Comparison of ENCODE assay signal across 12 mouse cellular contexts in the genomic region with DNA sequence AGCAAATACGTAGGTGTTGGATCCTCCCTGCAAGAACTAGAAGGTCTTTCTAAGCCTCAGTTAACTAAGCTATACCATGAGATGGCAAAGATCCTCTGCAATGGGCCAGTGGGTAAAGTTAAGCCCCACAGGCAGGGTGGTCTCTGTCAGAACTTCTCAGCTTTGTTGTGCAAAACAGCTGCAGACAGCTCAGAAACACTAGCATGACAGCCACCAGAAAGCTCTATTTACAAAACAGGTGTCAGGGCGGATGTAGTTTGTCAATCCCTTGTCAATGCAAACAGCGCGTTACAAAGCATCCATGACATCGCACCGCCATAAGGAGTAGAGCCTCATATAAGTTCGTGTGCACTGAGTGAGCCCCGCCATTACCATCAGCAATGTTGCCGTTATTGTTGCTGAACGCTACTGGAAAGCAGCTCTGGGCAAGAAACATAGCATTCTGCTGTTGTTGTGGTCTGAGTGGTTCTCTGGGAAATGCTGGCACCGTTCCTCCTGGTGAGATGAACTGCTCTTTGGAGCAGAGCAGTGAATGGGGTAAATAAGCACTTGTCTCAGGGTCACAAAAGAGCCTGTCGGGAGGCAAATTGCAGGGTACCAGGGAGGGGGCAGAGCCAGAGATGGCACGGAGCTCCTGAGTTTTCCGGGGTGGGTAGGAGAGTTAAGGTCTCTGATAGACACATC. TPM values are rescaled to one million over a fixed set of nuclear protein-coding genes. Genes with fewer than 3 reads are reported as not detected.
A peak's percentile ranks its signal among the peaks of the same experiment; 100 is the strongest.
DNase-seq lines count a peak whose midpoint lies in the region; ATAC-seq and TF ChIP-seq lines count a peak whose summit lies in the region.
"Had no signal": no experiment of that assay in that cellular context is flagged by ENCODE, and none has a peak within 500 bp of the region (broad histone marks: within the 10 kb centered on the region; RNA-seq: fewer than 3 reads in every experiment).

No protein-coding gene starts in this region.

- H3K9ac ChIP-seq in hindbrain, embryonic 16.5 days (ENCODE audit: low read depth, low read length) = peak overlapping the region; percentile 10; the same call in 1 of the 2 replicates
- no peak overlapping the region for H3K9ac ChIP-seq in neural tube, embryonic 15.5 days (replicated peaks)
- H3K9ac ChIP-seq in kidney, embryonic 15.5 days = no peak overlapping the region
- no peak overlapping the region for H3K9ac ChIP-seq in intestine, postnatal 0 days (ENCODE audit: low read depth, low read length)
- H3K9ac ChIP-seq: limb, embryonic 15.5 days had no signal

- H3K36me3 ChIP-seq in hindbrain, embryonic 16.5 days (ENCODE audit: control insufficient read depth, insufficient read depth, low read length) = no peaks in the 10 kb centered on the region
- no peaks in the 10 kb centered on the region for H3K36me3 ChIP-seq in neural tube, embryonic 15.5 days
- H3K36me3 ChIP-seq in kidney, embryonic 15.5 days = no peaks in the 10 kb centered on the region
- H3K36me3 ChIP-seq in intestine, postnatal 0 days (ENCODE audit: control insufficient read depth, insufficient read depth) = no peaks in the 10 kb centered on the region
- H3K36me3 ChIP-seq: limb, embryonic 15.5 days had no signal

- H3K4me3 ChIP-seq in hindbrain, embryonic 16.5 days (ENCODE audit: low read length) = no peak overlapping the region
- H3K4me3 ChIP-seq in neural tube, embryonic 15.5 days (replicated peaks) = no peak overlapping the region
- H3K4me3 ChIP-seq in kidney, embryonic 15.5 days (replicated peaks) = no peak overlapping the region
- H3K4me3 ChIP-seq in intestine, postnatal 0 days (ENCODE audit: low read depth, low read length) = no peak overlapping the region
- H3K4me3 ChIP-seq: limb, embryonic 15.5 days had no signal

- ATAC-seq in hindbrain, embryonic 16.5 days = peak; percentile 81
- peak; percentile 76 for ATAC-seq in neural tube, embryonic 15.5 days (ENCODE audit: low FRiP score)
- no peak for ATAC-seq in kidney, embryonic 15.5 days (replicated peaks; ENCODE audit: low FRiP score)
- ATAC-seq in intestine, postnatal 0 days = no peak

- peak; percentile 26 for DNase-seq in layer of hippocampus, adult 9-11 months
- DNase-seq in layer of hippocampus, adult 9-10 months (ENCODE audit: low spot score) = no peak
- peak; percentile 23 for DNase-seq in embryo, embryonic 10.5 days (ENCODE audit: low spot score)
- DNase-seq in gastrocnemius, postnatal 4 days (ENCODE audit: low spot score in 2 of 2) = no peak
- DNase-seq: adrenal gland, adult 8-10 months; kidney, postnatal 14 days had no signal

- H3K4me1 ChIP-seq in hindbrain, embryonic 16.5 days (ENCODE audit: control insufficient read depth, insufficient read depth, low read depth, low read length) = no peaks in the 10 kb centered on the region
- peaks cover 14% of the 10 kb centered on the region for H3K4me1 ChIP-seq in neural tube, embryonic 15.5 days
- H3K4me1 ChIP-seq in kidney, embryonic 15.5 days = no peaks in the 10 kb centered on the region
- no peaks in the 10 kb centered on the region for H3K4me1 ChIP-seq in intestine, postnatal 0 days (replicated peaks; ENCODE audit: control insufficient read depth, insufficient read depth, low read length)
- H3K4me1 ChIP-seq: limb, embryonic 15.5 days had no signal

- WGBS in hindbrain, embryonic 16.5 days = 22% methylated on average over 14 of the region's 14 CpGs
- whole genome bisulfite sequencing in neural tube, embryonic 15.5 days = 32% methylated on average over 14 of the region's 14 CpGs
- WGBS in kidney, embryonic 15.5 days = 59% methylated on average over 14 of the region's 14 CpGs
- WGBS in intestine, postnatal 0 days = 70% methylated on average over 14 of the region's 14 CpGs

- no peak overlapping the region for H3K27ac ChIP-seq in hindbrain, embryonic 16.5 days (ENCODE audit: low read depth, low read length)
- H3K27ac ChIP-seq in neural tube, embryonic 15.5 days (replicated peaks) = peak overlapping the region; percentile 13; the same call in 1 of the 2 replicates
- no peak overlapping the region for H3K27ac ChIP-seq in kidney, embryonic 15.5 days
- H3K27ac ChIP-seq in intestine, postnatal 0 days (ENCODE audit: low read depth, low read length) = no peak overlapping the region
- H3K27ac ChIP-seq: limb, embryonic 15.5 days had no signal

- 0 out of 2 replicates have a peak, but pooled peaks cover 2% of the 10 kb centered on the region for H3K27me3 ChIP-seq in hindbrain, embryonic 16.5 days (replicated peaks; ENCODE audit: control insufficient read depth, insufficient read depth, low read length)
- peaks cover 3% of the 10 kb centered on the region; the same call in 1 of the 2 replicates for H3K27me3 ChIP-seq in neural tube, embryonic 15.5 days (replicated peaks)
- H3K27me3 ChIP-seq in kidney, embryonic 15.5 days = no peaks in the 10 kb centered on the region
- no peaks in the 10 kb centered on the region for H3K27me3 ChIP-seq in intestine, postnatal 0 days (replicated peaks; ENCODE audit: control insufficient read depth, insufficient read depth, low read length)
- H3K27me3 ChIP-seq: limb, embryonic 15.5 days had no signal

- peak overlapping the region; percentile 41 for H3K4me2 ChIP-seq in hindbrain, embryonic 16.5 days (ENCODE audit: low read length)
- peak overlapping the region; percentile 37 for H3K4me2 ChIP-seq in neural tube, embryonic 15.5 days
- H3K4me2 ChIP-seq in kidney, embryonic 15.5 days = no peak overlapping the region
- H3K4me2 ChIP-seq in intestine, postnatal 0 days (replicated peaks; ENCODE audit: low read depth) = no peak overlapping the region
- H3K4me2 ChIP-seq: limb, embryonic 15.5 days had no signal

- H3K9me3 ChIP-seq in hindbrain, embryonic 16.5 days (ENCODE audit: control insufficient read depth, low read length) = no peaks in the 10 kb centered on the region
- no peaks in the 10 kb centered on the region for H3K9me3 ChIP-seq in neural tube, embryonic 15.5 days (replicated peaks)
- H3K9me3 ChIP-seq in kidney, embryonic 15.5 days (replicated peaks) = no peaks in the 10 kb centered on the region
- no peaks in the 10 kb centered on the region for H3K9me3 ChIP-seq in intestine, postnatal 0 days (ENCODE audit: control insufficient read depth)
- H3K9me3 ChIP-seq: limb, embryonic 15.5 days had no signal

- TF ChIP-seq CTCF in intestine, postnatal 0 days (IDR thresholded peaks at IDR 0.05; ENCODE audit: low read depth) = no peak

RNA-seq across cellular contexts. Expression of gene Fam196b, which starts 38.1 kb away (rescaled TPM):
- polyA plus RNA-seq in hindbrain, embryonic 16.5 days (2015; fragmentation: Nextera tagmentation; extraction: Ambion mirVana) = 3.6 and 5.1 TPM in 2 replicates
- 3.6 and 4.0 TPM in 2 replicates for polyA plus RNA-seq in neural tube, embryonic 15.5 days (2015; fragmentation: Nextera tagmentation; extraction: Ambion mirVana)
- polyA plus RNA-seq in kidney, embryonic 15.5 days (2015; fragmentation: Nextera tagmentation; extraction: Ambion mirVana) = 0.43 and 0.51 TPM in 2 replicates
- total RNA-seq in gastrocnemius, postnatal 4 days (2021) = under 1 TPM; 0.10 to 0.17 TPM
- polyA plus RNA-seq in intestine, postnatal 0 days (2015; fragmentation: Nextera tagmentation; extraction: Ambion mirVana) = 0.07 TPM in 1 of 2 replicates, not detected in the other
- polyA plus RNA-seq: heart, postnatal 0 days had no signal

Comparison
In these comparisons a context has a peak if more than half of its experiments do, and no peak if none do; other contexts are left out.
1. DNase-seq: peak in layer of hippocampus, adult 9-11 months (single experiment) and embryo, embryonic 10.5 days (single experiment); none in layer of hippocampus, adult 9-10 months (single experiment) and gastrocnemius, postnatal 4 days (0 of 2).
2. ATAC-seq: peak in hindbrain, embryonic 16.5 days (single experiment) and neural tube, embryonic 15.5 days (single experiment); none in kidney, embryonic 15.5 days (single experiment) and intestine, postnatal 0 days (single experiment).
3. H3K4me2 ChIP-seq: peak in hindbrain, embryonic 16.5 days (single experiment) and neural tube, embryonic 15.5 days (single experiment); none in kidney, embryonic 15.5 days (single experiment) and intestine, postnatal 0 days (single experiment).